Mouse (Mus musculus) brain, adult 2 months (tissue): ENCODE data around the gene Imp3.
"Not testable (repeated sequence)": the region's sequence is repeated elsewhere in the genome, so short reads cannot be mapped to it uniquely, and the experiment has no call there.

Experiments used
- DNase-seq: peaks from one replicate; pipeline ENCODE4 v3.0.0; 2011; ENCODE audit warnings: low read depth, low spot score

Imp3 gene

GRCm38 (mm10) chr9:56937223-56938160 is at the start of gene Imp3:
Imp3 (plus strand) TSS chr9:56937475.
- peak; percentile 99 for DNase-seq

- DNase-seq, result no peak
These were observed 49.7 kb upstream of the Imp3 start for GRCm38 (mm10) chr9:56887581-56887980.

GRCm38 (mm10) chr9:56889817-56890216 is 47.5 kb upstream of the Imp3 start:
- peak; percentile 94 for DNase-seq

GRCm38 (mm10) chr9:56890522-56891250 is 46.6 kb upstream of the Imp3 start:
- DNase-seq, result no peak

GRCm38 (mm10) chr9:56891517-56892011 is 45.7 kb upstream of the Imp3 start:
- DNase-seq, result peak; percentile 89

GRCm38 (mm10) chr9:56892111-56892510 is 45.2 kb upstream of the Imp3 start:
- DNase-seq, result no peak

- no peak for DNase-seq
These were observed 44.0 kb upstream of the Imp3 start for GRCm38 (mm10) chr9:56893313-56893712.

GRCm38 (mm10) chr9:56894006-56894405 is 43.3 kb upstream of the Imp3 start:
- peak; percentile 76 for DNase-seq

- no peak for DNase-seq
These were observed 40.5 kb upstream of the Imp3 start for GRCm38 (mm10) chr9:56896779-56897178.

GRCm38 (mm10) chr9:56899409-56899808 is 37.9 kb upstream of the Imp3 start:
- no peak for DNase-seq

GRCm38 (mm10) chr9:56900060-56900459 is 37.2 kb upstream of the Imp3 start:
- no peak for DNase-seq

- no peak for DNase-seq
These were observed 36.7 kb upstream of the Imp3 start for GRCm38 (mm10) chr9:56900571-56900970.

GRCm38 (mm10) chr9:56901187-56901586 is 36.1 kb upstream of the Imp3 start:
- peak; percentile 81 for DNase-seq

GRCm38 (mm10) chr9:56903662-56904061 is 33.6 kb upstream of the Imp3 start:
- no peak for DNase-seq

- DNase-seq, result no peak
These were observed 29.7 kb upstream of the Imp3 start for GRCm38 (mm10) chr9:56907549-56907948.

- not testable (repeated sequence) for DNase-seq
These were observed 27.3 kb upstream of the Imp3 start for GRCm38 (mm10) chr9:56909991-56910390.

GRCm38 (mm10) chr9:56911017-56911416 is 26.3 kb upstream of the Imp3 start:
- DNase-seq, result no peak

GRCm38 (mm10) chr9:56913991-56914390 is 23.3 kb upstream of the Imp3 start:
- DNase-seq, result no peak

- peak; percentile 72 for DNase-seq
These were observed 22.2 kb upstream of the Imp3 start for GRCm38 (mm10) chr9:56915116-56915515.

- no peak for DNase-seq
These were observed 21.4 kb upstream of the Imp3 start for GRCm38 (mm10) chr9:56915695-56916410.

- no peak for DNase-seq
These were observed 20.1 kb upstream of the Imp3 start for GRCm38 (mm10) chr9:56917131-56917530.

GRCm38 (mm10) chr9:56918466-56918865 is 18.8 kb upstream of the Imp3 start:
- peak; percentile 57 for DNase-seq
